Mouse (Mus musculus) hindbrain, embryonic 14.5 days (tissue): ENCODE results near the gene Gm17577. TPM values are rescaled to one million over a fixed set of nuclear protein-coding genes. Genes with fewer than 3 reads are reported as not detected.
"Not testable (repeated sequence)": the region's sequence is repeated elsewhere in the genome, so short reads cannot be mapped to it uniquely, and the experiment has no call there.

ENCODE experiments used
- ATAC-seq: fragments of 200-750 bp; cut with Nextera tagmentation; 2 replicates; pipeline ENCODE4 v1.8.0; 2017; ENCODE audit warnings: moderate number of reproducible peaks, mild to moderate bottlenecking, moderate TSS enrichment, moderate library complexity; ENCODE audit not compliant: low FRiP score
- DNase-seq: peaks from one replicate; pipeline ENCODE4 v3.0.0-alpha.2; 2015; ENCODE audit warnings: low spot score
- H3K27ac ChIP-seq: fragments of 300-500 bp; sonication (generic); 2 replicates; pipeline ENCODE4 v1.5.1; 2014; ENCODE audit warnings: mild to moderate bottlenecking, moderate library complexity
- H3K27me3 ChIP-seq: fragments of 300-500 bp; sonication (generic); 2 replicates; pipeline ENCODE4 v1.6.1; 2014; ENCODE audit warnings: mild to moderate bottlenecking, low read length, mixed read lengths; ENCODE audit not compliant: control insufficient read depth, insufficient read depth
- H3K36me3 ChIP-seq: fragments of 300-500 bp; sonication (generic); replicated peaks from 2 replicates; pipeline ENCODE4 v1.6.1; 2014; ENCODE audit not compliant: control insufficient read depth, insufficient read depth
- H3K4me1 ChIP-seq: fragments of 300-500 bp; sonication (generic); replicated peaks from 2 replicates; pipeline ENCODE4 v1.6.1; 2014; ENCODE audit warnings: antibody characterized with exemption, low read length, mixed read lengths; ENCODE audit not compliant: control insufficient read depth, insufficient read depth
- H3K4me2 ChIP-seq: fragments of 300-500 bp; sonication (generic); replicated peaks from 2 replicates; pipeline ENCODE4 v1.6.1; 2014; ENCODE audit warnings: mild to moderate bottlenecking, moderate library complexity
- H3K4me3 ChIP-seq: fragments of 300-500 bp; sonication (generic); replicated peaks from 2 replicates; pipeline ENCODE4 v1.5.1; 2014; ENCODE audit warnings: mild to moderate bottlenecking, low read length
- H3K9ac ChIP-seq: fragments of 300-500 bp; sonication (generic); 2 replicates; pipeline ENCODE4 v1.6.1; 2014
- H3K9me3 ChIP-seq: fragments of 300-500 bp; sonication (generic); 2 replicates; pipeline ENCODE4 v1.6.1; 2016; ENCODE audit warnings: low read length; ENCODE audit not compliant: control insufficient read depth
- WGBS: fragments of 180-500 bp; shearing (Covaris S2); extraction: QIAGEN DNeasy Blood & Tissue Kit; methylation state at CpG from one replicate; pipeline ENCODE4 v1.1.7; 2014; 5-methylcytosine and 5-hydroxymethylcytosine counted together
- polyA plus RNA-seq: library from polyadenylated mRNA; unstranded; fragments of >200 nt; fragmentation: Nextera tagmentation; extraction: Ambion mirVana; gene quantifications from 2 replicates; pipeline ENCODE4 v1.2.1, GENCODE M21; 2014

Gene Gm17577
- polyA plus RNA-seq = not detected in 2 replicates

DNA sequence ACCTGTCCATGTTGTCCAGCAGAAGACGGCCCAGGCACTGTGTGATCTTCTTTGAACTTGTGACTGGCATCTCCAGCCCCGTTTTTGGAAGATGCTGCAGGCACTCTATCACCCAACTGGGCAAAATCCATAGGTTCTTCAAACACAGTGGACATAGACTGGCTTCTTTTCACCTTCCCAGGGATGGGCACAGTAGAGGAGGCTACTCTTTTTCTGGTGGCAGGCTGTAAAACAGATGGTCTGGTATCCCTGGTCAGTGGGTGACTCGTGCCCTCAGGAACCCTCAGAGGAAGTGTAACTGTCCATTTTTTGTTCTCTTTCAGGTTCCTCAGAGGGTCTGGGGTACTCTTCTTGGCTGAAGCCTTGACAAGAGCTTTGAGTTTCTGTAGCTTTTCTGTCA is at the start of gene Gm17577:
Gene Gm17577, minus strand, starts transcription at position 101 of the 400 bp plus-strand sequence.
- not testable (repeated sequence) for H3K27me3 ChIP-seq, H3K4me3 ChIP-seq, H3K9ac ChIP-seq, H3K36me3 ChIP-seq, H3K27ac ChIP-seq, H3K4me2 ChIP-seq, ATAC-seq, H3K9me3 ChIP-seq, H3K4me1 ChIP-seq, DNase-seq
- WGBS = no CpG with 5 or more reads among the region's 3 CpGs

DNA sequence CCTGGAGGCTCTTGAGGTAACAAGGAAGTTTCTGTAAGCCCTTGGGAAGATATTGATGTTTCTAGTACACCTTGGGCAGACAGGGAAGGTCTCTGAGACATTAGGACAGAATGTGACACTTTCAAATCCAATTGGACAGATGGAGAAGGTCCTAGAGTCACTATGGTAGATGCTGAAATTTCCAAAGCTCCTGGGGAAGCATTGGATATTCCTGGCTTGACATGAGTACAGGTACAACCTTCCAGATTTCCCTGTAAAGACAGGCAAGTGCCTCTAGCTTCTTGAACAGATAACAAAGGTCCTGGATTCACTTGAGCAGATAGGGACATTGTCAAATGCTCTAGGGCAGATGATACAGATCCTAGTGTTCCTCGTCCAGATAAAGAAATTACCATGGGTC is 24.3 kb downstream of the Gm17577 start, which contains the start of gene Srsx:
Gene Srsx, minus strand, starts transcription at position 101 of the 400 bp plus-strand sequence.
- H3K27me3 ChIP-seq, H3K9ac ChIP-seq, DNase-seq, H3K4me3 ChIP-seq, H3K4me2 ChIP-seq, H3K4me1 ChIP-seq, ATAC-seq, H3K36me3 ChIP-seq, H3K27ac ChIP-seq, H3K9me3 ChIP-seq: not testable (repeated sequence)
- no CpG with 5 or more reads among the region's 1 CpGs for WGBS

Other genes starting within 250 kb of the Gm17577 start
- gene Gm17521, start 217.2 kb downstream of the Gm17577 start, polyA plus RNA-seq = not detected in 2 replicates
- gene Cldn34c1, start 143.4 kb downstream of the Gm17577 start, polyA plus RNA-seq = 33.0 and 39.2 TPM in 2 replicates
- gene Srsx, start 24.4 kb downstream of the Gm17577 start, polyA plus RNA-seq = not detected in 2 replicates